9 mouse cellular contexts compared by ENCODE assay signal in the genomic region with DNA sequence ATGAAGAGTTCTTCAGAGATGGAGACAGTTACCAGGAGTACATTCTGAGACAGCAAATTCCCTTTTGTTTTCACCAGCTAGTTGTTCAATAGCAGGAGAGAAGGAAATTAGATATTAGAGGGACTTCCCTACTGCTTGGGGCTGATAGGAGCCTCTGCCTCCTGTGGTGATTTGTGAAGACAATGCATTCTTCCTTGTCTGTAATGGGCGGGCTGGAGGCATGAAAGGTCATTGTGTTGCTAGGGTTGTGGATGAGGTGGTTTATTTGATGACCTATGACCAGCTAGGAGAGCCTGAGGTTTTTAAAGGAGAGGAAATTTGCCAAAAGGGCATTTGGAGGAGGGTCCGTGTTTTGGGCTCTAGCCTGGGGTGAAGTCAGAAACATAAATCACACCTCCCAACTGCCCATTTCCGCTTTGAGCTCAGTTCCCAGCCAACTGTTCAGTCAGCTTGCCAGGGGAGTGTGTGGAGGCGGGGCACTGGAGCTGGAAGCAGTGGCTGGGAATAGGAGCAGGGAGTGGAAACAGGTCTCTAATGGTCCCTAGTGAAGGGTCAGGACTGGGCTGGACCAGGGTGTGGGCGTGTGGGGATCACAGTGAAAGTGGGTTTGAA. TPM values are rescaled to one million over a fixed set of nuclear protein-coding genes. Genes with fewer than 3 reads are reported as not detected.
A peak's percentile ranks its signal among the peaks of the same experiment; 100 is the strongest.
DNase-seq lines count a peak whose midpoint lies in the region; ATAC-seq lines count a peak whose summit lies in the region.
"Had no signal": no experiment of that assay in that cellular context is flagged by ENCODE, and none has a peak within 500 bp of the region (broad histone marks: within the 10 kb centered on the region; RNA-seq: fewer than 3 reads in every experiment).

No protein-coding gene starts in this region.

- no peak overlapping the region for H3K9ac ChIP-seq in lung, embryonic 15.5 days
- H3K9ac ChIP-seq in forebrain, embryonic 14.5 days (ENCODE audit: low read length): no peak overlapping the region

- peak overlapping the region; percentile 29 for H3K4me2 ChIP-seq in lung, embryonic 15.5 days
- no peak overlapping the region for H3K4me2 ChIP-seq in forebrain, embryonic 14.5 days (ENCODE audit: low read length)

- H3K27ac ChIP-seq in lung, embryonic 15.5 days: peak overlapping the region; percentile 73
- H3K27ac ChIP-seq in forebrain, embryonic 14.5 days (ENCODE audit: low read depth, low read length): no peak overlapping the region

- H3K4me1 ChIP-seq in lung, embryonic 15.5 days: peaks cover 23% of the 10 kb centered on the region
- H3K4me1 ChIP-seq in forebrain, embryonic 14.5 days (ENCODE audit: control insufficient read depth, insufficient read depth, low read length): no peaks in the 10 kb centered on the region

- ATAC-seq in lung, embryonic 15.5 days (ENCODE audit: borderline replicate concordance, extremely low read depth, low FRiP score, low TSS enrichment): peak; percentile 76
- no peak for ATAC-seq in forebrain, embryonic 14.5 days

- DNase-seq in adrenal gland, postnatal 25 days: peak; percentile 52
- DNase-seq in gastrocnemius, postnatal 10 days: peak; percentile 45
- DNase-seq in kidney, adult 11 months: peak; percentile 83
- no peak for DNase-seq in c-Kit-positive CD71-positive TER-119-positive erythroid progenitor cells, embryonic 14.5 days (ENCODE audit: low spot score)
- DNase-seq in thymus, postnatal 14 days: no peak
- no peak for DNase-seq in forebrain, embryonic 14.5 days (ENCODE audit: low spot score)
- DNase-seq in spleen, adult 12 weeks (ENCODE audit: low spot score): no peak

- no peaks in the 10 kb centered on the region for H3K9me3 ChIP-seq in lung, embryonic 15.5 days
- no peaks in the 10 kb centered on the region for H3K9me3 ChIP-seq in forebrain, embryonic 14.5 days (replicated peaks; ENCODE audit: control insufficient read depth, low read length)

- no peaks in the 10 kb centered on the region for H3K27me3 ChIP-seq in lung, embryonic 15.5 days
- H3K27me3 ChIP-seq in forebrain, embryonic 14.5 days (replicated peaks; ENCODE audit: control insufficient read depth, insufficient read depth, low read length): no peaks in the 10 kb centered on the region

- H3K36me3 ChIP-seq in lung, embryonic 15.5 days: no peaks in the 10 kb centered on the region
- H3K36me3 ChIP-seq in forebrain, embryonic 14.5 days (ENCODE audit: control insufficient read depth, insufficient read depth, low read length): no peaks in the 10 kb centered on the region

- WGBS in lung, embryonic 15.5 days: 27% methylated on average over 5 of the region's 5 CpGs
- WGBS in forebrain, embryonic 14.5 days: 30% methylated on average over 5 of the region's 5 CpGs

- H3K4me3 ChIP-seq in lung, embryonic 15.5 days: 0 out of 2 replicates have a peak overlapping the region, but pooled peaks have one; percentile 13
- no peak overlapping the region for H3K4me3 ChIP-seq in forebrain, embryonic 14.5 days (ENCODE audit: low read depth, low read length)

RNA-seq across cellular contexts. Expression of gene Itga5, which starts 16.3 kb away (rescaled TPM):
- total RNA-seq in adrenal gland, postnatal 25 days (2021): 35.5 and 45.9 TPM in 2 replicates
- 10 to 100 TPM; 27.6 to 40.5 TPM for total RNA-seq in gastrocnemius, postnatal 10 days (2021)
- polyA plus RNA-seq in lung, embryonic 15.5 days (2015; fragmentation: Nextera tagmentation; extraction: Ambion mirVana): 39.6 and 42.7 TPM in 2 replicates
- polyA plus RNA-seq in forebrain, embryonic 14.5 days (2014; fragmentation: Nextera tagmentation; extraction: Ambion mirVana): 5.3 and 7.7 TPM in 2 replicates

RNA-seq across cellular contexts. Expression of gene Zfp385a, which starts 43.0 kb away (rescaled TPM):
- 8.8 and 9.1 TPM in 2 replicates for total RNA-seq in adrenal gland, postnatal 25 days (2021)
- 10 to 100 TPM; 39.3 to 45.7 TPM for total RNA-seq in gastrocnemius, postnatal 10 days (2021)
- polyA plus RNA-seq in lung, embryonic 15.5 days (2015; fragmentation: Nextera tagmentation; extraction: Ambion mirVana): 7.7 and 9.0 TPM in 2 replicates
- 11.7 and 13.9 TPM in 2 replicates for polyA plus RNA-seq in forebrain, embryonic 14.5 days (2014; fragmentation: Nextera tagmentation; extraction: Ambion mirVana)

RNA-seq across cellular contexts. Expression of gene Gtsf1, which starts 47.4 kb away (rescaled TPM):
- total RNA-seq in adrenal gland, postnatal 25 days (2021): not detected in 2 replicates
- total RNA-seq in gastrocnemius, postnatal 10 days (2021): not detected
- polyA plus RNA-seq in lung, embryonic 15.5 days (2015; fragmentation: Nextera tagmentation; extraction: Ambion mirVana): 0.22 and 0.24 TPM in 2 replicates
- not detected in 2 replicates for polyA plus RNA-seq in forebrain, embryonic 14.5 days (2014; fragmentation: Nextera tagmentation; extraction: Ambion mirVana)
- polyA plus RNA-seq: brain, embryonic 14.5 days had no signal

Comparison
In these comparisons a context has a peak if more than half of its experiments do, and no peak if none do; other contexts are left out.
1. DNase-seq: peak in adrenal gland, postnatal 25 days (single experiment), gastrocnemius, postnatal 10 days (single experiment) and kidney, adult 11 months (single experiment); none in c-Kit-positive CD71-positive TER-119-positive erythroid progenitor cells, embryonic 14.5 days (single experiment), thymus, postnatal 14 days (single experiment), forebrain, embryonic 14.5 days (single experiment) and spleen, adult 12 weeks (single experiment).